Mouse (Mus musculus) midbrain, embryonic 16.5 days (tissue): ENCODE measurements around the gene Pdzd2. TPM values are rescaled to one million over a fixed set of nuclear protein-coding genes. Genes with fewer than 3 reads are reported as not detected.

Experiments
- ATAC-seq: fragments of 200-750 bp; cut with Nextera tagmentation; 2 replicates; pipeline ENCODE4 v1.8.0; 2017; ENCODE audit warnings: moderate TSS enrichment
- H3K27ac ChIP-seq: fragments of 300-500 bp; sonication (generic); 2 replicates; pipeline ENCODE4 v1.5.1; 2014; ENCODE audit warnings: mild to moderate bottlenecking, low read length, mixed read lengths
- H3K27me3 ChIP-seq: fragments of 300-500 bp; sonication (generic); 2 replicates; pipeline ENCODE4 v1.6.1; 2014; ENCODE audit warnings: low read depth, low read length, mixed read lengths; ENCODE audit not compliant: control insufficient read depth, insufficient read depth
- H3K36me3 ChIP-seq: fragments of 300-500 bp; sonication (generic); 2 replicates; pipeline ENCODE4 v1.6.1; 2014; ENCODE audit warnings: mild to moderate bottlenecking, low read length, moderate library complexity, mixed read lengths; ENCODE audit not compliant: control insufficient read depth, insufficient read depth
- H3K4me1 ChIP-seq: fragments of 300-500 bp; sonication (generic); 2 replicates; pipeline ENCODE4 v1.6.1; 2014; ENCODE audit warnings: mild to moderate bottlenecking, low read length, mixed read lengths; ENCODE audit not compliant: control insufficient read depth, insufficient read depth
- H3K4me2 ChIP-seq: fragments of 300-500 bp; sonication (generic); 2 replicates; pipeline ENCODE4 v1.6.1; 2014; ENCODE audit warnings: mild to moderate bottlenecking, low read length, mixed read lengths
- H3K4me3 ChIP-seq: fragments of 300-500 bp; sonication (generic); 2 replicates; pipeline ENCODE4 v1.5.1; 2014; ENCODE audit warnings: low read depth, mild to moderate bottlenecking, low read length, moderate library complexity, mixed read lengths
- H3K9ac ChIP-seq: fragments of 300-500 bp; sonication (generic); 2 replicates; pipeline ENCODE4 v1.6.1; 2014; ENCODE audit warnings: low read depth, low read length, mixed read lengths
- H3K9me3 ChIP-seq: fragments of 300-500 bp; sonication (generic); replicated peaks from 2 replicates; pipeline ENCODE4 v1.6.1; 2014; ENCODE audit warnings: mild to moderate bottlenecking, low read length, mixed read lengths; ENCODE audit not compliant: control insufficient read depth, poor library complexity, severe bottlenecking
- WGBS: fragments of 180-500 bp; shearing (Covaris S2); extraction: QIAGEN DNeasy Blood & Tissue Kit; methylation state at CpG from one replicate; pipeline ENCODE4 v1.1.7; 2014; 5-methylcytosine and 5-hydroxymethylcytosine counted together
- polyA plus RNA-seq: library from polyadenylated mRNA; unstranded; fragments of >200 nt; fragmentation: Nextera tagmentation; extraction: Ambion mirVana; gene quantifications from 2 replicates; pipeline ENCODE4 v1.2.1, GENCODE M21; 2015

Gene Pdzd2
- polyA plus RNA-seq, 1 experiment from 2014 or later = 14.5 TPM

DNA sequence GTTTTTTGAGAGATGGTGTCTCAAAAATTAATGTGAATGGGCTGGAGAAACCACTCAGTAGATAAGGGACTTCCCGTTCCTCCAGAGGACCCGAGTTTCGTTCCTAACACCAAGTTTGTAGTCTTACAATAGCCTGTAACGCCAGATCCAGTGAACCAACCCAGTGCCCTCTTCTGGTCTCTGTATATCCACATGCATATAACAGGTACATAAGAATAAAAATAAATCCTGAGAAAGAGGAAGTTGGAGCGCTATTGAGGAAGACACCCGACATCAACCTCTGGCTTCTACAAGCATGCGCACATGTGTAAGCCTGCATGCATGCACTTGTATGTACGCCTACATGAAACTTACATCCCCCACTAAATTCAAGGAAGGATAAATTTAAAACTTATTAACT is 318.8 kb downstream of the Pdzd2 start:
- ATAC-seq = no peak
- Histone ChIP-seq H3K9ac (no peak overlapping the region), H3K4me1 (no peaks in the 10 kb centered on the region), H3K27me3 (no peaks in the 10 kb centered on the region), H3K36me3 (no peaks in the 10 kb centered on the region), H3K27ac (no peak overlapping the region), H3K4me3 (no peak overlapping the region), H3K9me3 (no peaks in the 10 kb centered on the region), H3K4me2 (no peak overlapping the region)
- 97% methylated on average over 8 of the region's 8 CpGs for WGBS

DNA sequence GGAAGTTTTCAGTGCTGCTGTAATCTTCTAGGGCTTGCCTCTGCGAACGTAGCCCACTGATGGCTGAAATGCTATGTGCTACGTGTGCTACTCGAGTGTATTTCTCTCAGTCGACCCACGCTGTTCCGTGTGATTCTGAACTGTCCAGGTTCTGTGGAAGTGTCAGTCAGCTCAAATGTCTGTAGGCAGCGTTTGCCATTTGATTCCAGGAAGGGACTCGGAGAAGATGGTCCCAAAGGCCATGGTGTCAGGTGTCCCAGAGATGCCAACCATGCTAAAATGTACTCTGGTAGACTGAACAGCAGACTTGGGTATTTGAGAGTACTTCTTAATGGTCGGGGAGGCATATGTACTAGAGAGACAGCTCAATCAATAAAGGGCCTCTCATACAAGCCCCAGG is 319.3 kb downstream of the Pdzd2 start:
- H3K4me2 ChIP-seq = no peak overlapping the region
- ATAC-seq = no peak
- 92% methylated on average over 10 of the region's 10 CpGs for WGBS
- H3K9ac ChIP-seq = no peak overlapping the region
- no peaks in the 10 kb centered on the region for H3K4me1 ChIP-seq
- H3K36me3 ChIP-seq = no peaks in the 10 kb centered on the region
- H3K4me3 ChIP-seq = no peak overlapping the region
- H3K9me3 ChIP-seq = no peaks in the 10 kb centered on the region
- H3K27ac ChIP-seq = no peak overlapping the region
- no peaks in the 10 kb centered on the region for H3K27me3 ChIP-seq

DNA sequence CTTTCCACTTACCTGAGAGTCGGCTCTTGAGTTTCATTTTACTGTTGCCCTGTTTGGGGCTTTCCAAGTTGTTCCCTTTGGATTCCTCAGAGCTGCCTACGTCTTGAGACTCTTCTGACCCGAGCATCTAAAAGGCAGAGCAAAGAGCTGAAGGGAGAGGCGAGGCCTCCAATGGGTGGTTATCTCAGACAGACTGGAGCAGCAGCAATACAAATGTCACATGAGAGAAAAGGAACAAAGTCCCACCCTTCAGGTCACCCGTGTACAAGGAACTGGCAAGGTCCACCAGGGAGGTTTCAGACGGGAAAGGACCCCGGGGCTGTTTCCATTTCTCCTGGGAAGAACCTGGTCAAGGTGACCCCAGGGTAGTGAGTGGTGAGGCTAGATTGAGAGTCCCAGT is 320.3 kb downstream of the Pdzd2 start:
- H3K4me3 ChIP-seq = no peak overlapping the region
- no peak overlapping the region for H3K9ac ChIP-seq
- ATAC-seq = no peak
- no peak overlapping the region for H3K27ac ChIP-seq
- no peaks in the 10 kb centered on the region for H3K36me3 ChIP-seq
- no peaks in the 10 kb centered on the region for H3K27me3 ChIP-seq
- WGBS = 84% methylated on average over 7 of the region's 7 CpGs
- H3K4me1 ChIP-seq = no peaks in the 10 kb centered on the region
- H3K4me2 ChIP-seq = no peak overlapping the region
- H3K9me3 ChIP-seq = no peaks in the 10 kb centered on the region

DNA sequence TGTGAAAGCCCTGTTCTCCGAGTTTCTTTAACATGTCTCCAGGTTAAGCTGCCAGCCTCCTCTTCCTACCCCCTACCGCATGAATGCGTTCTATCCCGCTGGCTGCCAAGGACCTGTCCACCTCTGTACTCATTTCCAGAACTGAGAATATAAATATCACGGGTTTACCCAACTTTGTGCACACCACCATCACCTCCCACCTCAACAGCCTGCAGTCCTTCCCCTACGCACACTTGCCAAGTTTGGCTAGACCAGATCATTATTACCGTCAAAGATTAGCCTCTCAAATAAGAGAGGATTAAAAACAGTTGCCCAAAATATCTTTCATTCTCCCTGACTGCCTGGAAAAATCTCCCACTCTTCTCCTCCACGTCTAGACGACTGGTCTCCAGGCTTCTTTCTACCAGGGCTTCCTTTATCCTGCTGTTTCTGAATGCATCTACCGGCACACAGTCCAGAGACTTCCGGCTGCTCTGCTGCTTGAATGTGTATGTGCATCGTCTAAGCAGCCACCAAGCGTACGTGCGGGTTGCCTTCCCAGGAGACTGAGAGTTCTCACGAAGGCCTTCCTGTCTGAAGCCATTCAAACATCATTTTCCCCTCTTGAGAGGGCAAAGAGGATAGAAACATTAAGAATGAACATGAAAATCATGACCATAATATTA is 324.1 kb downstream of the Pdzd2 start:
- Histone ChIP-seq H3K4me3 (no peak overlapping the region), H3K4me2 (no peak overlapping the region), H3K4me1 (no peaks in the 10 kb centered on the region), H3K9me3 (no peaks in the 10 kb centered on the region), H3K27ac (no peak overlapping the region), H3K36me3 (no peaks in the 10 kb centered on the region), H3K27me3 (no peaks in the 10 kb centered on the region), H3K9ac (no peak overlapping the region)
- 86% methylated on average over 16 of the region's 16 CpGs for WGBS
- ATAC-seq = no peak

DNA sequence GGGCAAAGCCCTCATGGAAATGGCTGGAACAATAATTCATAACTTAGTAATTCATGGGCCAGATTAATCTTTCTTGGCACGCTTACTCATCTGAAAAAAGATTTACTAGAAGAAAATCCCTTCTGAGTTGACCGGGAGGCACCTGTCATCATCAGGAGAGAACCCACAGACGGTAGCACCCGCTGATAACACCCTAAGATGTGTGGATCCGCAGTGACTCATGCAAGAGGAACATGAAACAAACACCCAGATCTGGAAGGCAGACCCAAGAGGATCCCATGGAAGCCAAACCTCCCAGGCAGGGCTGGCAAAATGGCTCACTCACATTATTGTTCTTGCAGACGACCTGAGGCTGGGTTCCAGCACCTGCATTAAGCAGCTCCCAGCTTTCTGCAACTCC is 325.0 kb downstream of the Pdzd2 start:
- no peak overlapping the region for H3K27ac ChIP-seq
- H3K9me3 ChIP-seq = no peaks in the 10 kb centered on the region
- WGBS = 85% methylated on average over 6 of the region's 6 CpGs
- no peak overlapping the region for H3K4me3 ChIP-seq
- H3K4me2 ChIP-seq = no peak overlapping the region
- ATAC-seq = no peak
- H3K36me3 ChIP-seq = no peaks in the 10 kb centered on the region
- no peaks in the 10 kb centered on the region for H3K27me3 ChIP-seq
- no peak overlapping the region for H3K9ac ChIP-seq
- H3K4me1 ChIP-seq = no peaks in the 10 kb centered on the region

DNA sequence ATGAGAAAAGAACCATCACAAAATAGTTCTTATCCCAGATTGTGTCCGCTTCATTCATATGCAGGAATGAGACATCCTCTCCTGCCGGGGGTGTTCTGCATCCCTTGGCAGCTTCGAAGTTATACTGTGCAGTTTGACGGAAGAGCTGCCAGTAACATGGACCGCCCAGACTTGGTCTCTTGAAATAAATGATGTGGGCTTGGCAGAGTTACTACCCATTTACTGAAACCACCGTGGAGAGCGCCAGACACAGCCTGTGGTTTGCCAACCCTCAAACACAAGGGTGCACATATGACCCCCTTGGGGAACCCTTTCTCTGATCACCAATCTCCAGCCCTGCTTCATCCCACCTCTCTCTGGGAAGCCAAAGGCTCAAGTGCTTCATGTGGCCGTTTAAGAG is 331.5 kb downstream of the Pdzd2 start:
- no peaks in the 10 kb centered on the region for H3K36me3 ChIP-seq
- no peaks in the 10 kb centered on the region for H3K9me3 ChIP-seq
- no peak overlapping the region for H3K9ac ChIP-seq
- H3K4me1 ChIP-seq = no peaks in the 10 kb centered on the region
- no peaks in the 10 kb centered on the region for H3K27me3 ChIP-seq
- ATAC-seq = no peak; the same call in 1 of the 2 replicates
- WGBS = 79% methylated on average over 8 of the region's 8 CpGs
- no peak overlapping the region for H3K4me2 ChIP-seq
- no peak overlapping the region for H3K4me3 ChIP-seq
- H3K27ac ChIP-seq = no peak overlapping the region

DNA sequence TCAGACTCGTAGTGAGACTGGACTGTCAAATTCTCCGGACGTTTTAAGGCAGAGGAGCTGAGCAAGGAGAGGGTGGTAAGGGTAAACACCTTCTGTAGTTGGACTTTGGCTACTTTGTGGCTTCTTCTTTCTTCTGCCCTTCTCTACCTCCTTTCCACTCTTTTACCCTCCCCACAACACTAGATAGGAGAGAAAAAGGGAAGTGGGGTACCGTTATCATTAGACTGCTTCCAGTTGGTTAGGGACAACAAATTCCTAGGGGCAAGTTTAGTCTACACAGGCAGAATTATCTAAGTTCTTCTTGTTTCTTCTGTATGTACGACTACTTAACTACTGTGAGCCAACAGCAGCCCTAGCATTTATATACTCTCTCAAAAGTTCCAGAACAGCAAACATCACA is 334.1 kb downstream of the Pdzd2 start:
- Histone ChIP-seq H3K27ac (no peak overlapping the region), H3K9ac (no peak overlapping the region), H3K36me3 (no peaks in the 10 kb centered on the region), H3K4me1 (no peaks in the 10 kb centered on the region), H3K4me3 (no peak overlapping the region), H3K4me2 (no peak overlapping the region), H3K9me3 (no peaks in the 10 kb centered on the region), H3K27me3 (no peaks in the 10 kb centered on the region)
- ATAC-seq = no peak
- WGBS = 95% methylated on average over 5 of the region's 5 CpGs

DNA sequence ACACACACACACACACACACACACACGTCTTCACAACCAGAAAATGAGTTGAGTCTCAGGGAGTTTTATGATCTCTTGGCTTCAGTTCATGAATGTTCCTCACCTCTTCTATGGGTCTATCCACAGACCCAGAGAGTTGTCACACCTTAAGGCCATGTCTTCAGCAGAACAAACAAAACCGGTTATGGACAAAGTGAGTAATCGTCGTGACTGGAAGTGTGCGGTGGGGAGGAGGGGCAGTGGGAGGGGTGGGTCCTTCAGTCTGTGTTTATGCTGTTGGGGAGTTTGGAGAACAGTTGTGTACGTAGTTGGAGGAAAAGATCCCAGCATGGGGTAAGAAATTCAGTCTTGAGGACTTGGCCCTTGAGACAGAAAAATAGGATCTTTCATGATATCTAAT is 342.7 kb downstream of the Pdzd2 start:
- Histone ChIP-seq H3K4me2 (no peak overlapping the region), H3K9me3 (no peaks in the 10 kb centered on the region), H3K9ac (no peak overlapping the region), H3K4me3 (no peak overlapping the region), H3K4me1 (no peaks in the 10 kb centered on the region), H3K27me3 (no peaks in the 10 kb centered on the region), H3K36me3 (no peaks in the 10 kb centered on the region), H3K27ac (no peak overlapping the region)
- no peak for ATAC-seq
- WGBS = 87% methylated on average over 6 of the region's 6 CpGs

DNA sequence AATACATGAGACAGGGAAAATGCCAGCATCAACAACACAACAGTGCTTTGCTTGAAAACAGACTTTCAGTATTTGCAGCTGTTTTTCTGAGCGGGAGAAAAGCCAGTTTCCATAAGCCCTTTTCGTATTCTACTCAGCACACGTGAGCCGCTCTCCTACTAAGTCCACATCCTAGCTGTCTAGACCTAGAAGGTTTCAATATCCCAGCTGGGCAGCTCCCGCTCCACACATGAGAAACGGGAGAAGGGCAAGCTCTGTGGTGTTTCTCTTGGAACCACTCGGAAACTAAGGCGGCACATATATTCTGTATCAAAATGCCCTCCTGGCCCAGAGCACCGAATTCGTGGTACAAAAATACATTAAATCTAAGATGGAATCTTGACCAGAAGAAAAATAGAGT is 345.0 kb downstream of the Pdzd2 start:
- Histone ChIP-seq H3K27me3 (no peaks in the 10 kb centered on the region), H3K4me2 (no peak overlapping the region), H3K4me1 (no peaks in the 10 kb centered on the region), H3K9ac (no peak overlapping the region), H3K4me3 (no peak overlapping the region), H3K36me3 (no peaks in the 10 kb centered on the region), H3K9me3 (no peaks in the 10 kb centered on the region), H3K27ac (no peak overlapping the region)
- no peak for ATAC-seq
- WGBS = 92% methylated on average over 10 of the region's 10 CpGs
